Mouse (Mus musculus): Measurements from ENCODE around the gene D630003M21Rik.

D630003M21Rik gene

GRCm38 (mm10) chr2:158193611-158194336, 35.2 kb downstream of the D630003M21Rik start:
- DNase-seq: peak in 1 of 2 experiments; percentile 60

- no peak for DNase-seq
Observed at GRCm38 (mm10) chr2:158191098-158191497, 37.9 kb downstream of the D630003M21Rik start.

- DNase-seq: no peak
Observed at GRCm38 (mm10) chr2:158189451-158189850, 39.6 kb downstream of the D630003M21Rik start.

GRCm38 (mm10) chr2:158186206-158186871, 42.7 kb downstream of the D630003M21Rik start:
- DNase-seq: no peak

- DNase-seq: no peak
Observed at GRCm38 (mm10) chr2:158183266-158183665, 45.8 kb downstream of the D630003M21Rik start.

GRCm38 (mm10) chr2:158181932-158182331, 47.1 kb downstream of the D630003M21Rik start:
- no peak for DNase-seq

- DNase-seq: peak; percentile 82 to 89
Observed at GRCm38 (mm10) chr2:158180797-158181196, 48.2 kb downstream of the D630003M21Rik start.

- DNase-seq: peak; percentile 67 to 80
Observed at GRCm38 (mm10) chr2:158179370-158180111, 49.5 kb downstream of the D630003M21Rik start.

- DNase-seq: peak; percentile 61 to 71
Observed at GRCm38 (mm10) chr2:158178696-158179369, 50.2 kb downstream of the D630003M21Rik start.

GRCm38 (mm10) chr2:158178139-158178538, 50.9 kb downstream of the D630003M21Rik start:
- DNase-seq: no peak

GRCm38 (mm10) chr2:158177574-158177973, 51.4 kb downstream of the D630003M21Rik start:
- DNase-seq: peak in 1 of 2 experiments; percentile 51

GRCm38 (mm10) chr2:158176763-158177162, 52.3 kb downstream of the D630003M21Rik start:
- DNase-seq: no peak

- DNase-seq: no peak
Observed at GRCm38 (mm10) chr2:158175433-158175832, 53.6 kb downstream of the D630003M21Rik start.

- peak in 1 of 2 experiments; percentile 30 for DNase-seq
Observed at GRCm38 (mm10) chr2:158174958-158175357, 54.1 kb downstream of the D630003M21Rik start.

- DNase-seq: no peak
Observed at GRCm38 (mm10) chr2:158174438-158174837, 54.6 kb downstream of the D630003M21Rik start.

GRCm38 (mm10) chr2:158170394-158170793, 58.6 kb downstream of the D630003M21Rik start:
- DNase-seq: no peak

GRCm38 (mm10) chr2:158169771-158170170, 59.3 kb downstream of the D630003M21Rik start:
- DNase-seq: no peak

GRCm38 (mm10) chr2:158169351-158169750, 59.7 kb downstream of the D630003M21Rik start:
- no peak for DNase-seq

- peak in 1 of 2 experiments; percentile 45 for DNase-seq
Observed at GRCm38 (mm10) chr2:158168741-158169211, 60.2 kb downstream of the D630003M21Rik start.

- DNase-seq: no peak
Observed at GRCm38 (mm10) chr2:158167496-158168205, 61.4 kb downstream of the D630003M21Rik start.

- no peak for DNase-seq
Observed at GRCm38 (mm10) chr2:158166628-158167027, 62.4 kb downstream of the D630003M21Rik start.

GRCm38 (mm10) chr2:158165776-158166175, 63.2 kb downstream of the D630003M21Rik start:
- DNase-seq: peak in 1 of 2 experiments; percentile 15

Data from cerebellum, postnatal 10 days (tissue).